Mouse (Mus musculus) cerebellum, adult 2 months (tissue): ENCODE results near the gene Rufy3. TPM values are rescaled to one million over a fixed set of nuclear protein-coding genes. Genes with fewer than 3 reads are reported as not detected.
A peak's percentile ranks its signal among the peaks of the same experiment; 100 is the strongest.

Source experiments
- DNase-seq, 2 experiments: peaks; one replicate each; pipeline ENCODE4 v3.0.0; 2021
- H3K27ac ChIP-seq: fragments of 200-500 bp; 2 replicates; pipeline ENCODE4 v1.5.1; 2012; ENCODE audit warnings: low read length, control low read depth, inconsistent platforms; ENCODE audit not compliant: insufficient read depth
- H3K27me3 ChIP-seq: fragments of 200-500 bp; 2 replicates; pipeline ENCODE4 v1.6.1; 2012; ENCODE audit warnings: inconsistent platforms, mild to moderate bottlenecking, low read length, moderate library complexity; ENCODE audit not compliant: control insufficient read depth, insufficient read depth
- H3K4me1 ChIP-seq: fragments of 200-500 bp; 2 replicates; pipeline ENCODE4 v1.6.1; 2011; ENCODE audit warnings: low read length; ENCODE audit not compliant: control insufficient read depth, insufficient read depth
- H3K4me3 ChIP-seq: fragments of 200-500 bp; replicated peaks from 2 replicates; pipeline ENCODE3; 2011; ENCODE audit warnings: mild to moderate bottlenecking, low read depth, low read length, control low read depth; ENCODE audit not compliant: insufficient read depth
- CTCF ChIP-seq: fragments of 200-500 bp; IDR thresholded peaks from 2 replicates; pipeline ENCODE4 v1.5.1; 2011; ENCODE audit warnings: low read depth, mild to moderate bottlenecking, control low read depth, low read length, moderate library complexity, borderline replicate concordance; ENCODE audit not compliant: insufficient read depth
- POLR2A ChIP-seq: fragments of 200-500 bp; IDR thresholded peaks from 2 replicates; pipeline ENCODE4 v1.6.1; 2011; ENCODE audit warnings: low read length, control low read depth, borderline replicate concordance; ENCODE audit not compliant: insufficient read depth
- WGBS: fragments of 180-500 bp; shearing (Covaris S2); methylation state at CpG from one replicate; pipeline ENCODE4 v1.1.7; 2018; 5-methylcytosine and 5-hydroxymethylcytosine counted together
- polyA plus RNA-seq: library from polyadenylated mRNA; depleted of rRNA; stranded (reverse); fragments of >200 nt; gene quantifications from 2 replicates; pipeline ENCODE4 v1.2.3, GENCODE M21; 2012; rRNA removed

The Rufy3 gene
- polyA plus RNA-seq, 1 experiment = 139 TPM

DNA sequence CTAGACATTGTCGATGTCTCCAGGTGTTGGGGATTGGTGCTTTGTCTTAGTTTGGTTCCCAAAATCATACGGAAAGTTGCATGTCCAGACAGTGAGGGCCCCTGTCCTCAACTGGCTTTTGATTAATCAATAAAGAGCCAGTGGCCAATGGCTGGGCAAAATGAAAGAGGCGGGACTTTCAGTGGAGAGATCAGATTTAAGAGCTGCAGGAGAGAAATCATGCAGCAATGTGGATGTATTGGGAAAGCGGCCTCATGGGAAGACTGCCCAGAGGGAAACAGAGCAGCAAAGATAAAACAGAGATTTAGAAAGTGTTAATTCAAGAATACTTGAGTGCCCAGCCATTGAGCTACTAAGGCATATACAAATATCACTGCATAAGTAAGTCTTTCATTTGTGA lies 127.7 kb downstream of the Rufy3 start:
- H3K27me3 ChIP-seq = no peaks in the 10 kb centered on the region
- H3K27ac ChIP-seq = no peak overlapping the region
- WGBS = 89% methylated on average over 4 of the region's 4 CpGs
- H3K4me1 ChIP-seq = peaks cover 6% of the 10 kb centered on the region; the same call in 1 of the 2 replicates
- no peak overlapping the region for H3K4me3 ChIP-seq
- no peak for DNase-seq
- no peak for TF ChIP-seq CTCF
- no peak for TF ChIP-seq POLR2A

DNA sequence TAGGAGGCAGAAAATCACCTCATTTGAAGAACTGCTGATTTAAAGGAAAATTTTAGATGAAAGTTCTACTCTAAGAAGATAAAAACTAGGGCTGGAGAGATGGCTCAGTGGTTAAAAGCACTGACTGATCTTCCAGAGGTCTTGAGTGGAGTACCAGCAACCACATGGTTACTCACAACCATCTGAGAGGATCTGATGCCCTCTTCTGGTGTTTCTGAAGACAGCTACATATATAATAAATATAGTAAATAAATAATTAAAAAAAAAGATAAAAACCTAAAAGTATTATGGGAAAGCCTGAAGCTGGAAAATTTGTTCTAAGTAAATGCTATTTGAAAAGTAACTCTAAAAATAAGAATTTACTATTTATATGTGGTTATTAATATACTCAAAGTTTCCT lies 128.2 kb downstream of the Rufy3 start:
- H3K4me1 ChIP-seq = peaks cover 6% of the 10 kb centered on the region; the same call in 1 of the 2 replicates
- no peak overlapping the region for H3K27ac ChIP-seq
- TF ChIP-seq POLR2A (no peak), CTCF (no peak)
- no peak for DNase-seq
- H3K27me3 ChIP-seq = no peaks in the 10 kb centered on the region
- no peak overlapping the region for H3K4me3 ChIP-seq

DNA sequence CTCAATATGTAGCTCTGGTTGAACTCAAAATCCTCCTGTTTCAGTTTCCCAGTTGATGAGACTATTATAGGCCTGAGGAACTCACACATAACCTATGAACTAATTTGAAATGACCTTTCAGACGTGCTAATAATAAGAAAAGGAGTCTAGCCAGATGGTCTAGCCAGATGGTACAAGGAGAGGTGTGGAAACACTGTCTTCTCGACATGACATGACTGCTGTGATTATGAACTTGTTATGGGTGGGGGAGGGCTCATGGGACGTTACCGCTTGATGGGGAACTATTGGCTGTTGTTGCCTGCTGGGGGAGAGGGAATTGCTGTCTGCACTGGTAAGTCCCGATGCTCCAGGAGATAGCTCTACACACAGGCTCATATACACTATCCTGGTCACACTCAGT lies 132.5 kb downstream of the Rufy3 start:
- Histone ChIP-seq H3K4me1 (peaks cover 6% of the 10 kb centered on the region; the same call in 1 of the 2 replicates), H3K4me3 (no peak overlapping the region), H3K27me3 (no peaks in the 10 kb centered on the region), H3K27ac (no peak overlapping the region)
- WGBS = 12% methylated on average over 5 of the region's 5 CpGs
- peak; percentile 25 to 63 for DNase-seq
- no peak for TF ChIP-seq POLR2A
- TF ChIP-seq CTCF = no peak

DNA sequence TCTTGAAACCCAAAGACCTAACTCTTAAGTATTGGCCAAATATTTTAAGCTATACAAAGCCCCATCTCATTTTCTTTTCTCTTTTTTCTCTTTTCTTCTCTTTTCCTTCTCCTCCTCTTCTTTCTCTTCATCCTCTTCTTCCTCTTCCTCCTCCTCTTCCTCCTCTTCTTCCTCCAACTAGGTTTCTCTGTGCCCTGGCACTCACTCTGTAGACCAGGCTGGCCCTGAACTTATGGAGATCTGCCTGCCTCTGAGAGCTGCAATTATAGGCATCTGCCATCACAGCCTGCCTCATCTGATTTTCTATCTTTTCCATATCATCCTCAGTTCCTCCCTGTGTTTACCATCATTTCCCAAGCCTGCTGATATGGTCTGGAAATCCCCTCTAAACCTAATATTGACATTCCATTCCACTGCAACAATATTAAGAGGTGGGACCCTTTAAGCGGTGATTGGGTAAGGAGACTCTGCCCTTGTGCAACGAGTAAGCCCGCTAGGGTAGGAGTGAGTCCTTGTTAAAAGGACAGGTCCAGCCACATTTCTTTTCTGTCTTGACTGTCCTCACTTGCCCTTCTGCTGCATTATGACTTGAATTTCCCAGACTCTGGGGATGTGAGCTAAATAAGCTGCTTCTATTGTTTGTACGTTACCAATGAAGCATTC lies 134.5 kb downstream of the Rufy3 start:
- H3K27me3 ChIP-seq = no peaks in the 10 kb centered on the region
- TF ChIP-seq CTCF (no peak), POLR2A (no peak)
- H3K4me3 ChIP-seq = no peak overlapping the region
- H3K27ac ChIP-seq = no peak overlapping the region
- 75% methylated on average over 4 of the region's 4 CpGs for WGBS
- peaks cover 6% of the 10 kb centered on the region; the same call in 1 of the 2 replicates for H3K4me1 ChIP-seq
- no peak for DNase-seq

Other genes with a start within 250 kb of the Rufy3 start
- gene Prol1, start 247.7 kb upstream of the Rufy3 start, polyA plus RNA-seq = not detected in 2 replicates
- gene Amtn, start 188.9 kb upstream of the Rufy3 start, polyA plus RNA-seq = not detected in 2 replicates
- gene Ambn, start 109.0 kb upstream of the Rufy3 start, polyA plus RNA-seq = not detected in 2 replicates
- gene Enam, start 77.1 kb upstream of the Rufy3 start, polyA plus RNA-seq = not detected in 2 replicates
- 0.68 and 0.84 TPM in 2 replicates for gene Jchain, start 37.1 kb upstream of the Rufy3 start, polyA plus RNA-seq
- 25.9 and 29.9 TPM in 2 replicates for gene Utp3, start 10.6 kb upstream of the Rufy3 start, polyA plus RNA-seq
- 113 and 120 TPM in 2 replicates for gene Grsf1, start 111.1 kb downstream of the Rufy3 start, polyA plus RNA-seq
- 11.9 and 12.7 TPM in 2 replicates for gene Mob1b, start 155.8 kb downstream of the Rufy3 start, polyA plus RNA-seq
- gene Dck, start 200.0 kb downstream of the Rufy3 start, polyA plus RNA-seq = 16.6 and 17.3 TPM in 2 replicates